Mouse (Mus musculus) cortical plate, adult 2 months (tissue): Measurements from ENCODE around the gene Bud13.

Experiments
- CTCF ChIP-seq: fragments of 200-500 bp; IDR thresholded peaks from 2 replicates; pipeline ENCODE4 v1.5.1; 2011; ENCODE audit warnings: mild to moderate bottlenecking, control low read depth, low read length; ENCODE audit not compliant: insufficient read depth; ENCODE audit errors: extremely low read depth
- POLR2A ChIP-seq: fragments of 200-500 bp; IDR thresholded peaks from 2 replicates; pipeline ENCODE4 v1.6.1; 2011; ENCODE audit warnings: mild to moderate bottlenecking, low read length, control low read depth; ENCODE audit not compliant: insufficient read depth; ENCODE audit errors: extremely low read depth

- no peak for TF ChIP-seq CTCF
- TF ChIP-seq POLR2A = no peak
Observed at GRCm38 (mm10) chr9:46238850-46239249, 44.0 kb upstream of the Bud13 start.
